Mouse (Mus musculus) CH12.LX (cell line): Measurements from ENCODE around the gene Lce1k.
"Not testable (repeated sequence)": the region's sequence is repeated elsewhere in the genome, so short reads cannot be mapped to it uniquely, and the experiment has no call there.

ENCODE experiments used
- MYC ChIP-seq: IDR thresholded peaks from 2 replicates; pipeline ENCODE4 v1.6.1; 2011; ENCODE audit warnings: low read depth, mild to moderate bottlenecking, improper control_type of control experiment, low read length
- USF1 ChIP-seq: IDR thresholded peaks from 2 replicates; pipeline ENCODE4 v1.6.1; 2014; ENCODE audit warnings: low read depth, mild to moderate bottlenecking, inconsistent platforms, low read length, improper control_type of control experiment

DNA sequence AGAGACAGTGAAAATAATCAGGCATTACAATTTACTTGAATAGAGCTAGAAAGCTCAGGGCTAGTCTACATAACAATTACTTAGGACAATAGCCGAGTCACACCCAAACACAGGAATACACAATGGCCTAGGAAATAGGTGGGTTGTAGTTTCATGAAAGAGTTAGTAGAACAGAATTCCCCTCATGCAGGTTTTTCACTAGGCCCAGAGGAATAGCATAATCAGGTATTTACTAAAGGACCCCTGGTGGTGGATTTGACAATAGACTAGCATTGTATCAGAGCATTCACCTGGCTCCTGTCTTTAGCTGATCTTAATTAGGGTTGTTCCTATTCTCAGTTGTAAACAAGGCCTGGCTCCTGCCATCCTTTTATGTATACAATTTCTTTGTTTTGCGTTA lies 8.3 kb upstream of the Lce1k start:
- not testable (repeated sequence) for TF ChIP-seq USF1, MYC
